Mouse (Mus musculus): ENCODE data around the gene Atg9b. TPM values are rescaled to one million over a fixed set of nuclear protein-coding genes. Genes with fewer than 3 reads are reported as not detected.

Atg9b gene
- polyA plus RNA-seq, 1 experiment = 4.0 TPM

- TF ChIP-seq TCF12 (IDR thresholded peaks at IDR 0.05; ENCODE audit: insufficient read depth, poor library complexity, severe bottlenecking) (no peak), SRF (IDR thresholded peaks at IDR 0.05; ENCODE audit: control insufficient read depth, insufficient read length, low read depth) (no peak), POLR2AphosphoS2 (IDR thresholded peaks at IDR 0.05; ENCODE audit: insufficient read length, low read depth) (no peak), MYOG (IDR thresholded peaks at IDR 0.05; ENCODE audit: control insufficient read depth in 1 of 3, insufficient read depth in 1 of 3, insufficient read length in 2 of 3, low read depth in 2 of 3) (no peak), MYOD1 (IDR thresholded peaks at IDR 0.05; ENCODE audit: control insufficient read depth in 1 of 3, insufficient read length in 2 of 3, low read depth in 2 of 3) (no peak), E2F4 (IDR thresholded peaks at IDR 0.05; ENCODE audit: insufficient read depth) (no peak), MAX (IDR thresholded peaks at IDR 0.05; ENCODE audit: low read depth) (no peak), REST (IDR thresholded peaks at IDR 0.05; ENCODE audit: insufficient read depth, insufficient read length) (no peak), USF1 (IDR thresholded peaks at IDR 0.05; ENCODE audit: low read depth) (no peak)
- H3K4me3 ChIP-seq = no peak overlapping the region
- H3ac ChIP-seq (ENCODE audit: control insufficient read depth, insufficient read length) = no peak overlapping the region
- H3K4me2 ChIP-seq (ENCODE audit: low read depth) = no peak overlapping the region
- H3K79me2 ChIP-seq (ENCODE audit: control insufficient read depth, insufficient read depth) = no peaks in the 10 kb centered on the region
- no peaks in the 10 kb centered on the region for H3K27me3 ChIP-seq (ENCODE audit: control insufficient read depth, insufficient read depth, insufficient read length)
- no peaks in the 10 kb centered on the region for H3K36me3 ChIP-seq (ENCODE audit: control insufficient read depth, insufficient read depth)
Observed at GRCm38 (mm10) chr5:24408651-24409050, 16.7 kb upstream of the Atg9b start.

GRCm38 (mm10) chr5:24405389-24405876 lies 13.5 kb upstream of the Atg9b start:
- peak overlapping the region; percentile 65 for H3K4me2 ChIP-seq (ENCODE audit: low read depth)
- H3K79me2 ChIP-seq (ENCODE audit: control insufficient read depth, insufficient read depth) = no peaks in the 10 kb centered on the region
- no peaks in the 10 kb centered on the region for H3K36me3 ChIP-seq (ENCODE audit: control insufficient read depth, insufficient read depth)
- TF ChIP-seq CEBPB (IDR thresholded peaks at IDR 0.05; ENCODE audit: insufficient read depth, poor library complexity, severe bottlenecking) = no peak
- TF ChIP-seq REST (IDR thresholded peaks at IDR 0.05; ENCODE audit: insufficient read depth, insufficient read length) = no peak
- TF ChIP-seq POLR2AphosphoS2 (IDR thresholded peaks at IDR 0.05; ENCODE audit: insufficient read length, low read depth) = peak; percentile 29
- peak in 2 of 3 experiments; percentile 53 to 83 for TF ChIP-seq MYOD1 (IDR thresholded peaks at IDR 0.05; ENCODE audit: control insufficient read depth in 1 of 3, insufficient read length in 2 of 3, low read depth in 2 of 3)
- peak; percentile 17 to 72 (median 63) for TF ChIP-seq MYOG (IDR thresholded peaks at IDR 0.05; ENCODE audit: control insufficient read depth in 1 of 3, insufficient read depth in 1 of 3, insufficient read length in 2 of 3, low read depth in 2 of 3)
- H3K4me3 ChIP-seq = no peak overlapping the region
- H3K27me3 ChIP-seq (ENCODE audit: control insufficient read depth, insufficient read depth, insufficient read length) = no peaks in the 10 kb centered on the region
- H3ac ChIP-seq (ENCODE audit: control insufficient read depth, insufficient read length) = no peak overlapping the region

DNA sequence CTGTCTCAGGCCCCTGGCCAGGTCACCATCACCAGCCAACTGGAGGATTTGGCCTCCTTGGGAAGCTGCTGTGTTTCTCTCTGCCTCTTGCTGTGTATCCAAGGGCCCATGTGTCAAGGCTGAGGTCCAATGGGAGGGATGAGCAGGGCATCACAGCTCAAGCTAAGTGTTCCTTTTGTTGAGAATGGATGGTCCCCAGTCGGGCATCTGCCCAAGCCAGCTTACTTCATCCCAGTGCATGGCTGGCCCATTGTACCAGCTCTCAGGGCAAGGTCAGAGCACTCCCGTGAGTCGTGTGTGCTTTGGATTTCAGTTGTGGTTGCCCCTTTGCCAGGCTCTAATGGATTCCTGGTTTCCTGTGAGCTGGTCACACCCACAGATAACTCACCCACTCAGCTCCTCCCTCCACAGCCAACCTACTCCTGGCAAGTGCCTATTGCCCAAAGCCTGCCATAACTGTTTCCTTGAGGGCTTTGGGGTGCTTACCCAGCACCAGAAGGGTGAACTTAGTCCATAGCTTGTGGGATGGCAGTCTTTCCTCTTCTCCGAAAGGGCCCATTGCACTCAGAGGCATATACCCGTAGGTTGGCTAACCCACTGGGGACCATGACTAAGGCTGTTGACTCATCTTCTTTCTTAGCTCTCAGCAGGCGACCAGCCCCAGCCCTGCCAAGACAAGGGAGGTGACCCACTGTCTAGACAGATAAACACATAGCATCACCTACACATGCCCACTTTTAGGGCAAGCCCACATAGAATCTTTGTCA lies 12.8 kb upstream of the Atg9b start:
- no peak overlapping the region for H3ac ChIP-seq (ENCODE audit: control insufficient read depth, insufficient read length)

DNA sequence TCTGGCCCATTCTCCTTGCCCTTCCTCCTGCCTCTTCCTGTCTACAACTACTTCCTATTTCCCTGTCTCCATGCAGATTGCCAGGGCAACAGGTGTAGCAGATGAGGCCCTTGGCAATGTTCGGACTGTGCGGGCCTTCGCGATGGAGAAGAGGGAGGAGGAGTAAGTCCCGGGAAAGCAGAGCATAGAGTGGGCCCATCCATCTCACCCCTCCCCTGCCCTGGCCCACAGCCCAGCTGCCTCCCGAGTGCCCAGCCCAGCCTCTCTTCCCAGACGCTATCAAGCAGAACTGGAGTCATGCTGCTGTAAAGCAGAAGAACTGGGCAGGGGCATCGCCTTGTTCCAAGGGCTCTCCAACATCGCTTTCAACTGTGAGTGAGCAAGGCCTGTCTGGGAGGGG lies 10.0 kb upstream of the Atg9b start:
- Histone ChIP-seq H3K27me3 (ENCODE audit: control insufficient read depth, insufficient read depth, insufficient read length) (no peaks in the 10 kb centered on the region), H3K4me2 (ENCODE audit: low read depth) (no peak overlapping the region), H3K79me2 (ENCODE audit: control insufficient read depth, insufficient read depth) (no peaks in the 10 kb centered on the region), H3ac (ENCODE audit: control insufficient read depth, insufficient read length) (no peak overlapping the region), H3K36me3 (ENCODE audit: control insufficient read depth, insufficient read depth) (no peaks in the 10 kb centered on the region), H3K4me3 (no peak overlapping the region)
- TF ChIP-seq POLR2A (IDR thresholded peaks at IDR 0.05; ENCODE audit: insufficient read length, low read depth) (no peak), E2F4 (IDR thresholded peaks at IDR 0.05; ENCODE audit: insufficient read depth) (no peak), MYOD1 (IDR thresholded peaks at IDR 0.05; ENCODE audit: control insufficient read depth in 1 of 3, insufficient read length in 2 of 3, low read depth in 2 of 3) (peak in 1 of 3 experiments; percentile 5)

More for the DNA sequence above, 12.8 kb upstream of the Atg9b start:
- Histone ChIP-seq H3K4me3 (no peak overlapping the region), H3K79me2 (ENCODE audit: control insufficient read depth, insufficient read depth) (no peaks in the 10 kb centered on the region), H3K4me2 (ENCODE audit: low read depth) (peak overlapping the region; percentile 65), H3K36me3 (ENCODE audit: control insufficient read depth, insufficient read depth) (no peaks in the 10 kb centered on the region), H3K27me3 (ENCODE audit: control insufficient read depth, insufficient read depth, insufficient read length) (no peaks in the 10 kb centered on the region)
- TF ChIP-seq CEBPB (IDR thresholded peaks at IDR 0.05; ENCODE audit: insufficient read depth, poor library complexity, severe bottlenecking) (0 out of 2 replicates have a peak, but pooled peaks have one; percentile 39), TCF3 (IDR thresholded peaks at IDR 0.05; ENCODE audit: insufficient read length, low read depth) (no peak), USF1 (IDR thresholded peaks at IDR 0.05; ENCODE audit: low read depth) (no peak)

GRCm38 (mm10) chr5:24400911-24401605 lies 9.1 kb upstream of the Atg9b start:
- Histone ChIP-seq H3K36me3 (ENCODE audit: control insufficient read depth, insufficient read depth) (no peaks in the 10 kb centered on the region), H3ac (ENCODE audit: control insufficient read depth, insufficient read length) (no peak overlapping the region)
- TF ChIP-seq MYOG (IDR thresholded peaks at IDR 0.05; ENCODE audit: control insufficient read depth in 1 of 3, insufficient read depth in 1 of 3, insufficient read length in 2 of 3, low read depth in 2 of 3) (no peak), REST (IDR thresholded peaks at IDR 0.05; ENCODE audit: insufficient read depth, insufficient read length) (no peak), SRF (IDR thresholded peaks at IDR 0.05; ENCODE audit: control insufficient read depth, insufficient read length, low read depth) (no peak), POLR2A (IDR thresholded peaks at IDR 0.05; ENCODE audit: insufficient read length, low read depth) (no peak), TCF12 (IDR thresholded peaks at IDR 0.05; ENCODE audit: insufficient read depth, poor library complexity, severe bottlenecking) (no peak), POLR2AphosphoS2 (IDR thresholded peaks at IDR 0.05; ENCODE audit: insufficient read length, low read depth) (no peak), MAX (IDR thresholded peaks at IDR 0.05; ENCODE audit: low read depth) (no peak), MYOD1 (IDR thresholded peaks at IDR 0.05; ENCODE audit: control insufficient read depth in 1 of 3, insufficient read length in 2 of 3, low read depth in 2 of 3) (no peak), TCF3 (IDR thresholded peaks at IDR 0.05; ENCODE audit: insufficient read length, low read depth) (no peak), E2F4 (IDR thresholded peaks at IDR 0.05; ENCODE audit: insufficient read depth) (no peak), USF1 (IDR thresholded peaks at IDR 0.05; ENCODE audit: low read depth) (no peak), CEBPB (IDR thresholded peaks at IDR 0.05; ENCODE audit: insufficient read depth, poor library complexity, severe bottlenecking) (no peak)

More at GRCm38 (mm10) chr5:24400911-24401605, 9.1 kb upstream of the Atg9b start:
- Histone ChIP-seq H3K4me2 (ENCODE audit: low read depth) (no peak overlapping the region), H3K79me2 (ENCODE audit: control insufficient read depth, insufficient read depth) (no peaks in the 10 kb centered on the region), H3K27me3 (ENCODE audit: control insufficient read depth, insufficient read depth, insufficient read length) (no peaks in the 10 kb centered on the region), H3K4me3 (no peak overlapping the region)
